Mouse (Mus musculus) liver, adult 2 months (tissue): ENCODE measurements around the gene Rnd1.

Source experiments
- CTCF ChIP-seq: fragments of 200-500 bp; IDR thresholded peaks from 2 replicates; pipeline ENCODE4 v1.5.1; 2011; ENCODE audit warnings: low read depth, low read length, control low read depth
- POLR2A ChIP-seq: fragments of 200-500 bp; IDR thresholded peaks from 2 replicates; pipeline ENCODE4 v1.6.1; 2011; ENCODE audit warnings: low read length, control low read depth; ENCODE audit not compliant: insufficient read depth; ENCODE audit errors: extremely low read depth

GRCm38 (mm10) chr15:98634541-98635081 lies 42.6 kb downstream of the Rnd1 start:
- TF ChIP-seq CTCF (no peak), POLR2A (no peak)
